In the genomic region with DNA sequence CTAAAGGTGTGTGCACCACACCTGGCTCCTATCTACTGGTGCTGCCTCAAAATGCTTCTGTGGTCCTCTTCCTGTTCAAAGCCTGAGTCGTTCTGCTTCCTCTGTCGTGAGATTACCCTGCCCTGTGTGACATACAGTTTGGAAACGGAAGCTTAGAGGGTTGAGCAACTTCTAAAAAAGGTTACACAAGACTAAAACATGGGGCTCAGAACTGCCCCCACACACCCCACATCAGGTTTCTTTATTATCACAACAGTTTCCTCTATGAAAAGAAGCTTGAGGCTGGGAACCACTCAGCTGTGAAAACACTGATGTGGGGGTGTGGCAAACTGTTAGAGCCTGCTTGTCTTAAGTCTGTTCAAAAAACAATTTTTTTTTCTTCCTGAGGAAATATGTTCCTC, we compare ENCODE assay signal across 8 mouse cellular contexts. TPM values are rescaled to one million over a fixed set of nuclear protein-coding genes. Genes with fewer than 3 reads are reported as not detected.
DNase-seq lines count a peak whose midpoint lies in the region; ATAC-seq lines count a peak whose summit lies in the region.

No protein-coding gene starts in this region.

- intact Hi-C loops in left cerebral cortex, postnatal 14 days (cut with DNase I), result no loop called here

- H3K4me3 ChIP-seq in intestine, embryonic 15.5 days (replicated peaks), result no peak overlapping the region
- H3K4me3 ChIP-seq in forebrain, embryonic 12.5 days (replicated peaks), result no peak overlapping the region

- WGBS in intestine, embryonic 15.5 days, result 44% methylated on average over 3 of the region's 3 CpGs
- 81% methylated on average over 3 of the region's 3 CpGs for WGBS in forebrain, embryonic 12.5 days

- DNase-seq in B cell, adult 2 months, result peak; percentile 59 to 64
- peak; percentile 48 to 59 for DNase-seq in CD8-positive naive resting alpha-beta T cell, adult 2 months (ENCODE audit: low read depth in 2 of 2, low spot score in 2 of 2)
- peak; percentile 59 to 65 for DNase-seq in natural killer cell, adult 2 months (ENCODE audit: low spot score in 2 of 2)
- DNase-seq in left cerebral cortex, postnatal 14 days (ENCODE audit: low spot score in 2 of 2), result no peak
- DNase-seq in right cerebral cortex, postnatal 25 days, result no peak
- DNase-seq in cerebellum, postnatal 10 days, result no peak

- H3K27me3 ChIP-seq in intestine, embryonic 15.5 days (replicated peaks), result no peaks in the 10 kb centered on the region
- no peaks in the 10 kb centered on the region for H3K27me3 ChIP-seq in forebrain, embryonic 12.5 days

- H3K27ac ChIP-seq in intestine, embryonic 15.5 days, result no peak overlapping the region
- no peak overlapping the region for H3K27ac ChIP-seq in forebrain, embryonic 12.5 days

- no peak overlapping the region for H3K4me2 ChIP-seq in intestine, embryonic 15.5 days (replicated peaks)
- H3K4me2 ChIP-seq in forebrain, embryonic 12.5 days, result no peak overlapping the region

- no peak overlapping the region for H3K9ac ChIP-seq in intestine, embryonic 15.5 days
- H3K9ac ChIP-seq in forebrain, embryonic 12.5 days, result no peak overlapping the region

- H3K36me3 ChIP-seq in intestine, embryonic 15.5 days, result no peaks in the 10 kb centered on the region
- no peaks in the 10 kb centered on the region for H3K36me3 ChIP-seq in forebrain, embryonic 12.5 days (replicated peaks)

- peak; percentile 59 for ATAC-seq in intestine, embryonic 15.5 days
- no peak for ATAC-seq in forebrain, embryonic 12.5 days (ENCODE audit: low FRiP score)

- no peaks in the 10 kb centered on the region for H3K9me3 ChIP-seq in intestine, embryonic 15.5 days
- H3K9me3 ChIP-seq in forebrain, embryonic 12.5 days, result no peaks in the 10 kb centered on the region

- H3K4me1 ChIP-seq in intestine, embryonic 15.5 days (replicated peaks), result peaks cover 8% of the 10 kb centered on the region
- no peaks in the 10 kb centered on the region for H3K4me1 ChIP-seq in forebrain, embryonic 12.5 days

RNA-seq across cellular contexts. Expression of a gene that starts 17.1 kb away (rescaled TPM):
- 11.6 and 16.8 TPM in 2 replicates for polyA plus RNA-seq in intestine, embryonic 15.5 days (2015; fragmentation: Nextera tagmentation; extraction: Ambion mirVana)
- total RNA-seq in left cerebral cortex, postnatal 14 days (2021), result 10 to 100 TPM; 41.6 to 43.9 TPM
- polyA plus RNA-seq in forebrain, embryonic 12.5 days (2016; fragmentation: Nextera tagmentation; extraction: Ambion mirVana), result 12.0 and 13.2 TPM in 2 replicates

RNA-seq across cellular contexts. Expression of a gene that starts 44.4 kb away (rescaled TPM):
- 20.8 and 25.1 TPM in 2 replicates for polyA plus RNA-seq in intestine, embryonic 15.5 days (2015; fragmentation: Nextera tagmentation; extraction: Ambion mirVana)
- 10 to 100 TPM; 11.9 to 14.6 TPM for total RNA-seq in left cerebral cortex, postnatal 14 days (2021)
- 22.8 and 23.6 TPM in 2 replicates for polyA plus RNA-seq in forebrain, embryonic 12.5 days (2016; fragmentation: Nextera tagmentation; extraction: Ambion mirVana)

Comparison
In these comparisons a context has a peak if more than half of its experiments do, and no peak if none do; other contexts are left out.
1. DNase-seq: peak in B cell, adult 2 months (2 of 2), CD8-positive naive resting alpha-beta T cell, adult 2 months (2 of 2) and natural killer cell, adult 2 months (2 of 2); none in left cerebral cortex, postnatal 14 days (0 of 2), right cerebral cortex, postnatal 25 days (single experiment) and cerebellum, postnatal 10 days (0 of 2).